In the genomic region with DNA sequence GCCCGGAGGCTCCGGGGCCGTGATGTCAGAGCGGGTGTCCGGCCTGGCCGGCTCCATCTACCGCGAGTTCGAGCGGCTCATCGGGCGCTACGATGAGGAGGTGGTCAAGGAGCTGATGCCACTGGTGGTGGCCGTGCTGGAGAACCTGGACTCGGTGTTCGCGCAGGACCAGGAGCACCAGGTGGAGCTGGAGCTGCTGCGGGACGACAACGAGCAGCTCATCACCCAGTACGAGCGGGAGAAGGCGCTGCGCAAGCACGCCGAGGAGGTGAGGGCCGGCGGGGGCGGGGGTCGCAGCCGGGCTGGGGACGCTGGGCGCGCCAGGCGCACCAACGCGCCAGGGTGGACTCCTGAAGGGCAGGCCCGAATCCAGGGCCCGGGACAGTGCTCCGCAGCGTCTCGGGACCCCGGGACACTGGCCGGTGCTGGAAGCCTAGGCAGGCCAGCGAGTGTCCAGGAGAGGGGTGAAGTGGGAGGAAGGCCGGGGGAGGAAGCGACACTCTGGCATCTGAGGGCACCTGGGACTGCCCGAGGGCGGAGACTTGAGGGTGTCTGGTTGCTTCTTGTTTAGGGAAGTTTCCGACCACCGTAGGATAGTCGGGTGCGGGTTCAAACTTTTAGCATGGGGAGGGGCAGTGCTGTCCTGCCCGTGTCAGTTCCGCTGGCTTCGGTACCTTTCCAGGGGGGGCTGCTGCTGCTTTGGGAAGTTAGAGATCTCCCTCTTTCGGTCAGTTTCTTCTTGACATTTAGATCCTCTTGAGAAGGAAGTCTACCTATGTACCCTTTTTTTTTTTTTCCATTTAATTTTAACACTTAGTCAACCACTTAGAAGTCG, we compare ENCODE assay signal across 8 mouse cellular contexts. TPM values are rescaled to one million over a fixed set of nuclear protein-coding genes. Genes with fewer than 3 reads are reported as not detected.
A peak's percentile ranks its signal among the peaks of the same experiment; 100 is the strongest.
DNase-seq lines count a peak whose midpoint lies in the region; ATAC-seq and TF ChIP-seq lines count a peak whose summit lies in the region.

No protein-coding gene starts in this region.

- TF ChIP-seq POLR2A in olfactory bulb, adult 2 months (IDR thresholded peaks at IDR 0.05; ENCODE audit: insufficient read depth, low read depth, low read length) = no peak

- peak; percentile 34 for DNase-seq in G1E (ENCODE audit: low spot score)
- peak; percentile 47 for DNase-seq in brain, adult 2 months (ENCODE audit: low read depth, low spot score)
- DNase-seq in forebrain, embryonic 14.5 days (ENCODE audit: low spot score) = peak; percentile 18
- peak; percentile 39 to 43 for DNase-seq in heart, postnatal 14 days
- peak; percentile 30 for DNase-seq in layer of hippocampus, adult 11-12 months (ENCODE audit: low spot score)
- DNase-seq in thymus, postnatal 4 days = peak; percentile 69

- intact Hi-C loops in heart, postnatal 14 days (cut with DNase I) = loop anchor here (1.0 to 5.0 kb wide), 2 partner anchors 28 to 39 kb away; a partner anchor contains a TSS

- H3K4me2 ChIP-seq in forebrain, embryonic 14.5 days (ENCODE audit: low read length) = peak overlapping the region; percentile 96
- H3K4me2 ChIP-seq in lung, embryonic 16.5 days (ENCODE audit: low read depth, low read length) = peak overlapping the region; percentile 74

- TF ChIP-seq CTCF in G1E (IDR thresholded peaks at IDR 0.05; ENCODE audit: low read depth, low read length) = no peak
- TF ChIP-seq CTCF in olfactory bulb, adult 2 months (IDR thresholded peaks at IDR 0.05; ENCODE audit: insufficient read depth, low read depth, low read length) = no peak; the same call in 1 of the 2 replicates

- no peaks in the 10 kb centered on the region for H3K9me3 ChIP-seq in G1E (replicated peaks)
- H3K9me3 ChIP-seq in forebrain, embryonic 14.5 days (replicated peaks; ENCODE audit: control insufficient read depth, low read length) = no peaks in the 10 kb centered on the region
- no peaks in the 10 kb centered on the region for H3K9me3 ChIP-seq in lung, embryonic 16.5 days (ENCODE audit: control insufficient read depth, low read length)

- H3K4me3 ChIP-seq in G1E (ENCODE audit: low read depth, low read length) = peak overlapping the region; percentile 99
- peak overlapping the region; percentile 92 for H3K4me3 ChIP-seq in forebrain, embryonic 14.5 days (ENCODE audit: low read depth, low read length)
- H3K4me3 ChIP-seq in lung, embryonic 16.5 days (ENCODE audit: low read length) = peak overlapping the region; percentile 98
- H3K4me3 ChIP-seq in olfactory bulb, adult 2 months (ENCODE audit: insufficient read depth, low read depth, low read length) = peak overlapping the region; percentile 66

- peak overlapping the region; percentile 78 for H3K27ac ChIP-seq in forebrain, embryonic 14.5 days (ENCODE audit: low read depth, low read length)
- H3K27ac ChIP-seq in lung, embryonic 16.5 days (ENCODE audit: low read length) = peak overlapping the region; percentile 97
- H3K27ac ChIP-seq in olfactory bulb, adult 2 months (ENCODE audit: insufficient read depth, low read depth, low read length) = peak overlapping the region; percentile 44

- peaks cover 48% of the 10 kb centered on the region for H3K4me1 ChIP-seq in G1E (ENCODE audit: insufficient read depth, low read depth, low read length)
- H3K4me1 ChIP-seq in forebrain, embryonic 14.5 days (ENCODE audit: control insufficient read depth, insufficient read depth, low read length) = peaks cover 17% of the 10 kb centered on the region
- peaks cover 21% of the 10 kb centered on the region for H3K4me1 ChIP-seq in lung, embryonic 16.5 days (replicated peaks; ENCODE audit: control insufficient read depth, insufficient read depth, low read length)
- 0 out of 2 replicates have a peak, but pooled peaks cover 2% of the 10 kb centered on the region for H3K4me1 ChIP-seq in olfactory bulb, adult 2 months (ENCODE audit: control insufficient read depth, insufficient read depth, low read length)

- no peaks in the 10 kb centered on the region for H3K27me3 ChIP-seq in G1E (ENCODE audit: insufficient read depth, low read length)
- no peaks in the 10 kb centered on the region for H3K27me3 ChIP-seq in forebrain, embryonic 14.5 days (replicated peaks; ENCODE audit: control insufficient read depth, insufficient read depth, low read length)
- H3K27me3 ChIP-seq in lung, embryonic 16.5 days (ENCODE audit: control insufficient read depth, insufficient read depth, low read depth, low read length) = no peaks in the 10 kb centered on the region

- peak overlapping the region; percentile 92 for H3K9ac ChIP-seq in forebrain, embryonic 14.5 days (ENCODE audit: low read length)
- peak overlapping the region; percentile 93 for H3K9ac ChIP-seq in lung, embryonic 16.5 days (ENCODE audit: low read length)

- peaks cover 19% of the 10 kb centered on the region for H3K36me3 ChIP-seq in G1E (replicated peaks)
- H3K36me3 ChIP-seq in forebrain, embryonic 14.5 days (ENCODE audit: control insufficient read depth, insufficient read depth, low read length) = no peaks in the 10 kb centered on the region
- H3K36me3 ChIP-seq in lung, embryonic 16.5 days (ENCODE audit: control insufficient read depth, insufficient read depth, low read length) = no peaks in the 10 kb centered on the region

- WGBS in forebrain, embryonic 14.5 days = 1% methylated on average over 57 of the region's 58 CpGs
- WGBS in lung, embryonic 16.5 days = under 1% methylated on average over 58 of the region's 58 CpGs
- WGBS in olfactory bulb, adult 2 months = under 1% methylated on average over 58 of the region's 58 CpGs

- ATAC-seq in G1E (ENCODE audit: extremely low read depth, insufficient number of reproducible peaks, low FRiP score, poor library complexity, severe bottlenecking) = 0 out of 2 replicates have a peak, but pooled peaks have one; percentile 19
- ATAC-seq in forebrain, embryonic 14.5 days = no peak; the same call in none of the 2 replicates
- ATAC-seq in lung, embryonic 16.5 days (ENCODE audit: low read depth) = peak; percentile 35

RNA-seq across cellular contexts. Expression of a gene that starts 0.6 kb away (rescaled TPM):
- total RNA-seq in G1E (2014; fragmentation: Nextera tagmentation) (60.0 and 65.0 TPM in 2 replicates), G1E (2017) (43.8 and 53.3 TPM in 2 replicates)
- 10.5 and 15.3 TPM in 2 replicates for polyA plus RNA-seq in G1E (2012)
- polyA plus RNA-seq in forebrain, embryonic 14.5 days (2014; fragmentation: Nextera tagmentation; extraction: Ambion mirVana) = 89.6 and 109 TPM in 2 replicates
- 100 to 1,000 TPM; 145 to 146 TPM for total RNA-seq in heart, postnatal 14 days (2021)
- polyA plus RNA-seq in lung, embryonic 16.5 days (2015; fragmentation: Nextera tagmentation; extraction: Ambion mirVana) = 35.0 and 36.2 TPM in 2 replicates
- polyA plus RNA-seq in olfactory bulb, adult 2 months (2012; ENCODE audit: insufficient read depth, insufficient read length, low replicate concordance, missing spikeins) = 93.3 and 117 TPM in 2 replicates

RNA-seq across cellular contexts. Expression of a gene that starts 28.2 kb away (rescaled TPM):
- total RNA-seq in G1E (2014; fragmentation: Nextera tagmentation) (30.4 and 59.1 TPM in 2 replicates), G1E (2017) (142 and 179 TPM in 2 replicates)
- polyA plus RNA-seq in G1E (2012) = 6.5 and 7.7 TPM in 2 replicates
- polyA plus RNA-seq in forebrain, embryonic 14.5 days (2014; fragmentation: Nextera tagmentation; extraction: Ambion mirVana) = 391 and 476 TPM in 2 replicates
- total RNA-seq in heart, postnatal 14 days (2021) = 10 to 100 TPM; 16.6 to 21.5 TPM
- 100 and 105 TPM in 2 replicates for polyA plus RNA-seq in lung, embryonic 16.5 days (2015; fragmentation: Nextera tagmentation; extraction: Ambion mirVana)
- not detected in 2 replicates for polyA plus RNA-seq in olfactory bulb, adult 2 months (2012; ENCODE audit: insufficient read depth, insufficient read length, low replicate concordance, missing spikeins)

RNA-seq across cellular contexts. Expression of a gene that starts 28.4 kb away (rescaled TPM):
- total RNA-seq in G1E (2014; fragmentation: Nextera tagmentation) (34.7 and 48.9 TPM in 2 replicates), G1E (2017) (not detected in 2 replicates)
- polyA plus RNA-seq in G1E (2012) = 246 and 259 TPM in 2 replicates
- 359 and 434 TPM in 2 replicates for polyA plus RNA-seq in forebrain, embryonic 14.5 days (2014; fragmentation: Nextera tagmentation; extraction: Ambion mirVana)
- total RNA-seq in heart, postnatal 14 days (2021) = 10 to 100 TPM; 16.9 to 26.8 TPM
- polyA plus RNA-seq in lung, embryonic 16.5 days (2015; fragmentation: Nextera tagmentation; extraction: Ambion mirVana) = 289 and 314 TPM in 2 replicates
- polyA plus RNA-seq in olfactory bulb, adult 2 months (2012; ENCODE audit: insufficient read depth, insufficient read length, low replicate concordance, missing spikeins) = not detected in 2 replicates

RNA-seq across cellular contexts. Expression of a gene that starts 40.5 kb away (rescaled TPM):
- total RNA-seq in G1E (2014; fragmentation: Nextera tagmentation) (23.6 and 29.3 TPM in 2 replicates), G1E (2017) (144 and 162 TPM in 2 replicates)
- 131 and 161 TPM in 2 replicates for polyA plus RNA-seq in G1E (2012)
- 107 and 124 TPM in 2 replicates for polyA plus RNA-seq in forebrain, embryonic 14.5 days (2014; fragmentation: Nextera tagmentation; extraction: Ambion mirVana)
- 1,000 to 10,000 TPM in 1 of 2 experiments, 100 to 1,000 TPM in 1; 981 to 1,061 TPM for total RNA-seq in heart, postnatal 14 days (2021)
- polyA plus RNA-seq in lung, embryonic 16.5 days (2015; fragmentation: Nextera tagmentation; extraction: Ambion mirVana) = 250 and 276 TPM in 2 replicates
- polyA plus RNA-seq in olfactory bulb, adult 2 months (2012; ENCODE audit: insufficient read depth, insufficient read length, low replicate concordance, missing spikeins) = not detected in 2 replicates

Comparison
In these comparisons a context has a peak if more than half of its experiments do, and no peak if none do; other contexts are left out.
1. DNase-seq: peak in every context shown above with its lines; median percentile 69 in thymus, postnatal 4 days; 47 in brain, adult 2 months; 41 in heart, postnatal 14 days; 34 in G1E; 30 in layer of hippocampus, adult 11-12 months; 18 in forebrain, embryonic 14.5 days.
2. H3K27ac ChIP-seq: peak in every context shown above with its lines; median percentile 97 in lung, embryonic 16.5 days; 78 in forebrain, embryonic 14.5 days; 44 in olfactory bulb, adult 2 months.
3. RNA of a gene that starts 28.4 kb away (polyA plus RNA-seq): 359 to 434 TPM in forebrain, embryonic 14.5 days, 289 to 314 TPM in lung, embryonic 16.5 days and 246 to 259 TPM in G1E; not detected in olfactory bulb, adult 2 months; every median in the first group is over 100 times any median in the second.
4. Peak in every context shown above with its lines, with median percentiles within 50 percentile points of each other: H3K4me3 ChIP-seq.